Mouse (Mus musculus): ENCODE data around the gene Rrnad1. TPM values are rescaled to one million over a fixed set of nuclear protein-coding genes. Genes with fewer than 3 reads are reported as not detected.
"Not testable (repeated sequence)": the region's sequence is repeated elsewhere in the genome, so short reads cannot be mapped to it uniquely, and the experiment has no call there.

Rrnad1 gene
- polyA plus RNA-seq, 1 experiment from 2014 or later: 22.2 TPM

DNA sequence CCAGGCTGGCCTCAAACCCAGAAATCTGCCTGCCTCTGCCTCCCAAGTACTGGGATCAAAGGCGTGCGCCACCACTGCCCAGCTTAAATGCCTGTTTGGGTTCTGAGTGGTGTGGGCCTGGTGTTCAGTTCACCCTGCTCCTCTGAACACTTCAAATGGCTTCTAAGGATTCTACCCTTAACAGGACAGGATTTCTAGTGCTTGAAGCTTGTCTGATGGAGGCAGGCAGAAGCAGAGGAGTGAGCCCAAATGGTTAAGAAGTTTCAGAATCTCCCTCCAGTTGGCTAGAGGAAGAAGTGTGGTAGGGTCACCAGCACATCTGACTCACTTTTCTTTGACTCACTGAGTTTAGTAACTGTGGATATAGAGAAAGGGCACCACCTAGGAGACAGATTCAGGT, 21.1 kb downstream of the Rrnad1 start:
- Histone ChIP-seq H3K4me2 (replicated peaks) (peak overlapping the region; percentile 68), H3K9me3 (no peaks in the 10 kb centered on the region), H3K27me3 (replicated peaks) (no peaks in the 10 kb centered on the region), H3K4me3 (no peak overlapping the region), H3K4me1 (peaks cover 41% of the 10 kb centered on the region), H3K27ac (no peak overlapping the region), H3K9ac (no peak overlapping the region), H3K36me3 (peaks cover 13% of the 10 kb centered on the region)
- 88% methylated on average over 2 of the region's 2 CpGs for WGBS
- no peak for ATAC-seq (ENCODE audit: low FRiP score, low read depth)

DNA sequence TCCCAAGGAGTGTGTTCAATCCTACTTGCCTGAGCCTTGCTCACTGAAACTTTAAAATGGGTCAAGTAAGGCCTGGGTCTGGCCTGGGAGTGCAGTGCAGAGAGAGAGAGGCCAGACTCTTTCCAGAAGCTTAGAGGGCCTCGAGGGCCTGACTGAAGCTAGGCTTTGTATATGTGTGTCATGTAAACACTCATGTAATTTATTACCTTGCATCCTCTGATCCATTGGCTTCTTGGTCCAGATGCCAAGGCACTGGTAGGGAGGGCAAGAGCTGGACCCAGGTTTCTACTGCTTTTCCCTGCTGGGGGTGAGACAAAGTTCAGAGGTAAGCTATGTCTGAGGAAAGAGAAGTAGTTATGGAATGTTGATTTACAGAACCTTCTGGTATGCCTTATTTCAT, 22.6 kb downstream of the Rrnad1 start:
- H3K4me1 ChIP-seq: peaks cover 41% of the 10 kb centered on the region
- no peaks in the 10 kb centered on the region for H3K27me3 ChIP-seq (replicated peaks)
- peak overlapping the region; percentile 96 for H3K4me2 ChIP-seq (replicated peaks)
- no peaks in the 10 kb centered on the region for H3K9me3 ChIP-seq
- H3K27ac ChIP-seq: no peak overlapping the region
- ATAC-seq (ENCODE audit: low FRiP score, low read depth): no peak
- H3K9ac ChIP-seq: peak overlapping the region; percentile 94
- WGBS: 0% methylated on average over 1 of the region's 1 CpGs
- H3K4me3 ChIP-seq: peak overlapping the region; percentile 84
- no peaks in the 10 kb centered on the region for H3K36me3 ChIP-seq

DNA sequence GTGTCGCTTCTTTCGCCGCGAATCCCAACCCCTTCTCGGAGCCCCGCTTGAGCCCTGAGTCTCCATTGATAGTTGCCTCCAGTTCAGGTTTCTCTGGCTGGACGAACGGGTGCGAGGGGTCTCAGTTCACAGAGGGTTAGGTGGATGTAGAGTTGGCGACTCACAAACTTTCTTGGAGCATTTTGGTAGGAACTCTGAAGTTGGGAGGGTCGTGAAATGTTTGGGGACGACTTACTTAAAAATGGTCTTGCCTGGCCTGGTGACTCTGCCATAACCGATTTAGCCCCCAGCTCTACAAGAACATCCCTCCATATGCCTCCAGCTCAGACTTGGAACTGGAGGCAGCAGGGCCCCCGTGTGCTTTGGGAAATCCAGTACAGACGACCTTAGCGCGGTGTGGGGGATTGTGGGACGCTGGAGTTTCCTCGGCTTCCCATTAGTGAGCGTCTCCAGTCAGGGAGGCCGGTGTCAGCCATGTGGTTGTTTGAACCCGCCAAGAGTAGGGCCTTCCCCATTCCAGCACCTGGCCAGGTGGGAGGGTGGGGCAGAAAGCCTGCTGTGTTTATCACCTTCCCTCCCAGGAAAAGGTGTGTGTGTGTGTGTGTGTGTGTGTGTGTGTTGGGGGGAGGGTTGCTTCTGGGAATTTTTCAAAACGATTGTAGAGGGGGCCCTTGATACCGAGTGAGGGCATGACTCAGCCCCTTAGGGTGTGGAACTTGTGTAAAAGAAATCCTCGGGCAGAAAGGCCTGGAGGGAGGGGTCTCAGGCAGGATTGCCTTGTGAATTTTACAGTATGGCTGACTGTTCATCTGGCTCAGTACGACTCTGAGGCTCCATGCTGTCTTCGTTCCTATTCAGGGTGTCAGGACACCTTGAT, 23.3 kb downstream of the Rrnad1 start:
- H3K4me1 ChIP-seq: peaks cover 41% of the 10 kb centered on the region
- WGBS: 1% methylated on average over 26 of the region's 27 CpGs

DNA sequence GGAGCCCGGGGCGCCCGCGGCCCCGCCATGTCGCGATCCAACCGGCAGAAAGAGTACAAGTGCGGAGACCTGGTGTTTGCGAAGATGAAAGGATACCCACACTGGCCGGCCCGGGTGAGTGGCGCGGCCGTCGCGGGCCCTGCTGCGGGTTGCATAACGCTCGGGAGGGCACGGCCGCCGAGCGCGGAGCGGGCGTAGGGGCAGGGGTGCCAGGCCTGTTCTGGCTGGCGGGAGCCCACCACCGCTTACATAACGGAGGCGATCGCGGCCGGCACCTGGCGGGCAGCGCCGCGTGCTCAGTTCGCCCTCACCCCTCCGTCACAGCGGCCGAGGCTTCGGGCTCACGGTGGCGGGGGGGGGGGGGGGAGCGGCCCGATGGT, 23.9 kb downstream of the Rrnad1 start:
- H3K4me3 ChIP-seq: peak overlapping the region; percentile 84
- H3K27ac ChIP-seq: peak overlapping the region; percentile 91
- ATAC-seq (ENCODE audit: low FRiP score, low read depth): peak; percentile 34; the same call in 1 of the 2 replicates
- under 1% methylated on average over 43 of the region's 47 CpGs for WGBS
- H3K36me3 ChIP-seq: no peaks in the 10 kb centered on the region
- H3K4me2 ChIP-seq (replicated peaks): peak overlapping the region; percentile 96
- peak overlapping the region; percentile 94 for H3K9ac ChIP-seq
- no peaks in the 10 kb centered on the region for H3K9me3 ChIP-seq
- no peaks in the 10 kb centered on the region for H3K27me3 ChIP-seq (replicated peaks)
- H3K4me1 ChIP-seq: peaks cover 41% of the 10 kb centered on the region

More for the DNA sequence above, 23.3 kb downstream of the Rrnad1 start:
- Histone ChIP-seq H3K4me3 (peak overlapping the region; percentile 84), H3K9me3 (no peaks in the 10 kb centered on the region), H3K9ac (peak overlapping the region; percentile 94), H3K27me3 (replicated peaks) (no peaks in the 10 kb centered on the region), H3K27ac (peak overlapping the region; percentile 91), H3K4me2 (replicated peaks) (peak overlapping the region; percentile 96), H3K36me3 (no peaks in the 10 kb centered on the region)
- ATAC-seq (ENCODE audit: low FRiP score, low read depth): no peak

DNA sequence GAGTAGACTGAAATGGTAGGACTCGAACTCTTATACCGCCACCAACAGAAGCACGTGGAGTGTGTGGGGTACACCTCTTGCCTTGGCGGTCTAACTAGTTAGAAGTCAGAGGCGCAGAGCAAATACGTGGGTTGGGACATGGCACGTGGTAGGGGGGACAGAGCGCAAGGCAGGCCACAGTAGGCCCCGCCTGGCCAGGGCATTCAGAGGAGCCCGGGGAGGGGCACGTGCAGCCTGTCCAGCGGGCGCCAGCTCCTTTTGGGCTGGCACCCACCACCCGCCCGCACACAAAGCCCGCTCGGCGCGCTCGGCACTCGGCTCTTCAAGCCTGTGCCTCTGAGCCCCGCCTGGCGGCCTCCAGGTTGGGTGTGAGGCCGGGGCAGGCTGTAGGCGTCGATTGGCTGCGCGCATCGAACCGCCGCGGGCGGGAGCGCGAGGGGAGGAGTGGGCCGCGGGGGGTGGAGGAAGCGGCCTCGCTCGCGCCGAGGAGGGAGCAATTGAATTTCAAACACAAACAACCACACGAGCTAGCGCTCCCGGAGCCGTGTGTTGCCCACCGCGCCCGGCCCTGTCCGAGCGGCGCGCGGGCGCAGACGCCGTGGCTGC, 24.5 kb downstream of the Rrnad1 start, which contains the start of gene Hdgf:
Hdgf (plus strand) TSS at position 442 of the 606 bp plus-strand sequence.
- peak within 1 kb of the TSS; percentile 84 for H3K4me3 ChIP-seq
- H3K27ac ChIP-seq: peak within 1 kb of the TSS; percentile 91
- H3K27me3 ChIP-seq (replicated peaks): no peaks in the 10 kb centered on the region
- H3K9ac ChIP-seq: peak within 1 kb of the TSS; percentile 94
- under 1% methylated on average over 56 of the region's 57 CpGs for WGBS
- no peaks in the 10 kb centered on the region for H3K36me3 ChIP-seq
- ATAC-seq (ENCODE audit: low FRiP score, low read depth): peak; percentile 95
- H3K4me1 ChIP-seq: peaks cover 38% of the 10 kb centered on the region
- H3K4me2 ChIP-seq (replicated peaks): peak within 1 kb of the TSS; percentile 96
- H3K9me3 ChIP-seq: no peaks in the 10 kb centered on the region

DNA sequence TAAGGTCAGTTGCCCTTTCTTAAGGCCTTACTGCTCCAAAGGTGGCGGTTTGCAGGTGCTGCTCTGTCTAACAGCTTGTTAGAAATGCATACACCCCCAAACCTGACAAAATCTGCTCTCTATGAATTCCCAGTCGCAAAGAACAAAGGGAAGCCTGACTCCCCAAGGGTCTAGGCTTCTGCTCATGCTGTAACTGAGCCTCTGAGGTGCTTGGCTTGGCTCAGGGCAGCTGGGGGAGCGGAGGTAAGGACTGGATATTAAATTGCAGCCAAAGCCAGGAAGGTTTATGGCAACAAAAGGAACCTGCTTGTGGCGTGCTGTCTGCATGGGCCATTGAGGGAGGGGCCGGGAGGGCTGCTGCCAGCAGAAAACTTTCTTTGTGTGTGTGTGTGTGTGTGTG, 26.7 kb downstream of the Rrnad1 start:
- no peak overlapping the region for H3K9ac ChIP-seq
- ATAC-seq (ENCODE audit: low FRiP score, low read depth): no peak
- no peak overlapping the region for H3K4me2 ChIP-seq (replicated peaks)
- H3K27ac ChIP-seq: no peak overlapping the region
- H3K4me1 ChIP-seq: peaks cover 17% of the 10 kb centered on the region
- 55% methylated on average over 5 of the region's 5 CpGs for WGBS
- H3K9me3 ChIP-seq: no peaks in the 10 kb centered on the region
- no peak overlapping the region for H3K4me3 ChIP-seq
- H3K27me3 ChIP-seq (replicated peaks): no peaks in the 10 kb centered on the region
- H3K36me3 ChIP-seq: no peaks in the 10 kb centered on the region

DNA sequence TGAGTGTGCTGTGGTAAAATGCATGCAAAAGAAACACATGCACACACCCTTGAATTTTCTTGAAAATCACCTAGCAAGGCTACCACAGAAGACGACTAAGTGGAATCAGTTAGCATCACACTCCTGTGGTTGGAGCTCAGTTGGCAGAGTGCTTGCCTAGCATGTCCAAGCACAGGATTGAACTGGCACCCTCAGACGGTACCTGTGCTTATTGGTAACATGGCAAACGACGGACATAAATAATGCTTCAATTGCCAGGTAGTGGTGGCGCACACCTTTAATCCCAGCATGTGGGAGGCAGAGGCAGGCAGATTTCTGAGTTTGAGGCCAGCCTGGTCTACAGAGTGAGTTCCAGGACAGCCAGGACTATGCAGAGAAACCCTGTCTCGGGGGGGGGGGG, 28.6 kb downstream of the Rrnad1 start:
- H3K9ac ChIP-seq; H3K4me2 ChIP-seq (replicated peaks); H3K4me3 ChIP-seq; ATAC-seq (ENCODE audit: low FRiP score, low read depth); H3K27ac ChIP-seq; H3K9me3 ChIP-seq; H3K36me3 ChIP-seq; H3K27me3 ChIP-seq (replicated peaks); H3K4me1 ChIP-seq: not testable (repeated sequence)
- 77% methylated on average over 6 of the region's 6 CpGs for WGBS

DNA sequence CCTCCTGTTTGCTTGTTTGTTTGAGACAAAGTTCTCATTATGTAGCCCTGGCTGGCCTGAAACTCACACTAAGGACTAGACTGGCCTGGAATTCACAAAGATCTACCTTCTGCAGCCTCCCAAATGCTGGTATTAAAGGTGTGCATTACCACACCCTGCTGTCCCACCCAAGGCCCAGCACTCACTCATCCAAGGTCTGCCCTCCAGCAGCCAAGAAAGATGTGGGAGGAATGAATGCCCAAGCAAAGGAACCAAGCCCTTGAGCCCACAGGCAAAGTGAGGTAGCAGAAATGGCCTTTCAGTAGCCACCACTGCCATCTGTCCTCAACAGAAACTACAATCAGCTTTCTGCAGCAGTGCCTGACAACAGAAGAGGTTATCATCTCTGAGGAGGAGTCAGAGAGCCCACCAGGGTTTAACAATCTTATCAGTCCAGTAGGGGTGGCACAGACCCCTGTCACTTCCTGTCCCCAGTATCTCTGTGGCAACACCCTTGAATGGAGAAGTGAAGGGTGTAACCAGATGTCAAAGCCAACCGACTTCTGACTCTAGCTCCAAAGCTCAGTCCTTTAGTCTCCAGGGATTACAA, 29.4 kb downstream of the Rrnad1 start:
- Histone ChIP-seq H3K4me3 (no peak overlapping the region), H3K27me3 (replicated peaks) (no peaks in the 10 kb centered on the region), H3K36me3 (no peaks in the 10 kb centered on the region), H3K9ac (no peak overlapping the region), H3K9me3 (no peaks in the 10 kb centered on the region), H3K4me2 (replicated peaks) (no peak overlapping the region), H3K4me1 (no peaks in the 10 kb centered on the region), H3K27ac (no peak overlapping the region)
- ATAC-seq (ENCODE audit: low FRiP score, low read depth): no peak
- WGBS: 63% methylated on average over 1 of the region's 1 CpGs

DNA sequence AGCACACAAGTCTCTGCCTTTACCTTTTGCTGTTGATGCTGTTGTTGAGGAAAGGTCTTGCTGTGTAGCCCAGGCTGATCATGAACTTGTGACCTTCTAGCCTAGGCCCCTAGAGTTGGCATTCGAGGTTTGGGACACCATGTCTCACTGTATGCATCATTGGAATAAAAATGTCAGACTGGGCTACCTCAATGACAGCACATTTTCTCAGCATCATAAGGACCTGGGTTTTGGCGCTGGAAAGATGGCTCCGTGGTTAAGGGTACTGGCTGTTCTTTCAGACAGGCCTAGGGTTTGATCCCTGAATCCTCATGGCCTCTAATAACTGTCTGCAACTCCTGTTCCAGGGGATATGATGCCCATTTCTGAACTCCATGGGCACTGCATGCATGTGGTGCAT, 30.7 kb downstream of the Rrnad1 start:
- H3K9ac ChIP-seq: no peak overlapping the region
- no peak overlapping the region for H3K4me2 ChIP-seq (replicated peaks)
- H3K4me3 ChIP-seq: no peak overlapping the region
- no peaks in the 10 kb centered on the region for H3K4me1 ChIP-seq
- H3K9me3 ChIP-seq: no peaks in the 10 kb centered on the region
- H3K27ac ChIP-seq: no peak overlapping the region
- 81% methylated on average over 3 of the region's 3 CpGs for WGBS
- ATAC-seq (ENCODE audit: low FRiP score, low read depth): no peak
- H3K27me3 ChIP-seq (replicated peaks): no peaks in the 10 kb centered on the region
- no peaks in the 10 kb centered on the region for H3K36me3 ChIP-seq

DNA sequence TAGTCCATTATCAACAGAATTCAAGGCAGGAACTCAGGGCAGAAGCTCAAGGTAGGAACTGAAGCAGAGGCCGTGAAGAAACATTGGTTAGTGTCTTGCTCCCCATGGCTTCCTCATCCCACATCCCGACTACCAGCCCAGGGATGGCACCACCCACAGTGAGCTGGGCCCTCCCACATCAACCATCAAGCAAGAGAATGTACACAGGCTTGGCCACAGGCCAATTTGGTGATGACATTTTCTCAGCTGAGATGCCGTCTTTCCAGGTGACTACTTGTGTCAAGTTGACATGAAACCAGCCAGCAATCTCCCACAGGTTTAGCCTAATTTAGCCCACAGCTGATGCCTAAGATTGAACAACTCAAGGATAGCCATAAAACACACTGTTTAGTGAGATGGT, 31.3 kb downstream of the Rrnad1 start:
- WGBS: 78% methylated on average over 3 of the region's 3 CpGs
- Histone ChIP-seq H3K9me3 (no peaks in the 10 kb centered on the region), H3K4me3 (no peak overlapping the region)

DNA sequence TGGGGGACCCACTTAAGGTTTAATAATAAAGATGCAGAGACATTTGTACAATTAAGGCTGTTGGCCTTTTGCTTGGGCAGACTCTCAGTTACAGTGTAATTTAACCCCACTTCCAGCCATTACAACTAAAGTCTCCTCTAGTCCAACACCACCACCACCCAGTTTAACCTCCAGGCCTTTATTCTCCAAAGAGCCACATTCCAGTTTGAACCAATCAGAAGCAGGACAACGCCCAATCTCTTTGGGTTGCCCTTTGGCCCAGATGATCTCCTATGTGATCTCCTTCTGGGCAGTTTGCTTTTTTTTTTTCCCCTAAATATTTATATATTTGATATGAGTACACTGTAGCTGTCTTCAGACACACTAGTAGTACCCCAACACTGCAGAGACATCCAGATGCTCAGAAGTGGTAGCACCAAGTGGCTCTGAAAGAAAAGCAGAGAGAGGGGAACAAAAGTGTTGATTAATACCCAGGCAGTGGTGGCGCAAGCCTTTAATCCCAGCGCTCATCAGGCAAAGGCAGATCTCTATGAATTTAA, 37.1 kb downstream of the Rrnad1 start:
- Histone ChIP-seq H3K27me3 (replicated peaks) (no peaks in the 10 kb centered on the region), H3K4me2 (replicated peaks) (no peak overlapping the region), H3K9ac (no peak overlapping the region), H3K36me3 (no peaks in the 10 kb centered on the region), H3K9me3 (no peaks in the 10 kb centered on the region), H3K4me3 (no peak overlapping the region), H3K27ac (no peak overlapping the region), H3K4me1 (no peaks in the 10 kb centered on the region)
- no peak for ATAC-seq (ENCODE audit: low FRiP score, low read depth)
- WGBS: 82% methylated on average over 3 of the region's 3 CpGs

More for the DNA sequence above, 31.3 kb downstream of the Rrnad1 start:
- H3K4me1 ChIP-seq: no peaks in the 10 kb centered on the region
- ATAC-seq (ENCODE audit: low FRiP score, low read depth): no peak
- H3K4me2 ChIP-seq (replicated peaks): no peak overlapping the region
- H3K27me3 ChIP-seq (replicated peaks): no peaks in the 10 kb centered on the region
- no peak overlapping the region for H3K9ac ChIP-seq
- H3K36me3 ChIP-seq: no peaks in the 10 kb centered on the region
- H3K27ac ChIP-seq: no peak overlapping the region

DNA sequence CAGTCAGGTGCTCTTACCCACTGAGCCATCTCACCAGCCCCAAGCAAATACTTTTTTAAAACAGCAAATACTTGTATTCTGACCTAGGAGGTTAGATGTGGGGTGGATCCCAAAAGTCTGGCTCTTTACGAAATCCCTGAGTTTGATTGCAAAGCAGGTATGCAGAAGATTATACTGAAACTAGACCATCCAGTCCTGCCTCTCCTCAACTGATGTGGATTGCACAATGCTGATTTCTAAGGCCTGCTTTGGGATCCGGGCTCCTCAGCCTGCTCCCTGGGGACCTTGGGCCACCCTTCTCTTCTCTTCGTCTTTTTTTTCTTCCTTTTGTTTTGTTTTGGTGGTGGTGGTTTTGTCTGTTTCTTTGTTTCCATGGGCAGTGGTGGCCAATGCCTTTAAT, 39.0 kb downstream of the Rrnad1 start:
- no peak for ATAC-seq (ENCODE audit: low FRiP score, low read depth)
- Histone ChIP-seq H3K27ac (no peak overlapping the region), H3K4me1 (no peaks in the 10 kb centered on the region), H3K4me2 (replicated peaks) (no peak overlapping the region), H3K9ac (no peak overlapping the region), H3K27me3 (replicated peaks) (no peaks in the 10 kb centered on the region), H3K4me3 (no peak overlapping the region), H3K36me3 (no peaks in the 10 kb centered on the region), H3K9me3 (peaks cover 4% of the 10 kb centered on the region; the same call in 1 of the 2 replicates)
- 67% methylated on average over 3 of the region's 3 CpGs for whole genome bisulfite sequencing

All from neural tube, embryonic 12.5 days (tissue).